Mouse (Mus musculus): ENCODE data around the gene C1qa. TPM values are rescaled to one million over a fixed set of nuclear protein-coding genes. Genes with fewer than 3 reads are reported as not detected.

The C1qa gene
- polyA plus RNA-seq, 1 experiment from 2014 or later: 39.4 TPM

DNA sequence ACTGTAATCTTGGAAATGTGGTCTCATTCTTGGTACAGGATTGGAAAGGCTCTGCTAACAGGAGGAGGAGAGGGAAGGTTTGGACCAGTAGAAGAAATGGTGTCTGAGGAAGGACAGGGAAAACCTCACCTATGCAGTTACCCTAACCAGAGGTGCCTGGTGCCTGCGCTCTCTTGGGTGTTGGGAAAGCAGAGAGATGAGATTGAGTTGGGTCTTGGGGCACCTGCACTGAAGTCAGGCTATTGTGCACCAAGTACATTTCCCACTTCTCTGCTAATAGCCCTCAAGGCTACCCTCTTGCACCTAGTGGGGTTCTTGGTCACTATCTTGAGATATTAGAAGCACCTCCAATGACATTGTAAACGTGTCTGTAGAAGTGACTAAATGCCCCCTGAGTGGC lies 36.2 kb downstream of the C1qa start:
- DNase-seq (ENCODE audit: low spot score) (no peak), ATAC-seq (no peak)
- no peaks in the 10 kb centered on the region for H3K4me1 ChIP-seq (ENCODE audit: insufficient read depth, low read depth, low read length)
- no peak overlapping the region for H3K4me3 ChIP-seq (ENCODE audit: low read depth, low read length)
- WGBS: 56% methylated on average over 2 of the region's 2 CpGs
- no peak overlapping the region for H3K9ac ChIP-seq (replicated peaks; ENCODE audit: low read depth)
- TF ChIP-seq CTCF (IDR thresholded peaks at IDR 0.05): no peak
- TF ChIP-seq EP300 (IDR thresholded peaks at IDR 0.05): no peak
- no peaks in the 10 kb centered on the region for H3K36me3 ChIP-seq (ENCODE audit: insufficient read depth, low read length)
- no peaks in the 10 kb centered on the region for H3K9me3 ChIP-seq (ENCODE audit: low read length)
- no peak overlapping the region for H3K27ac ChIP-seq (ENCODE audit: low read length)
- H3K4me2 ChIP-seq (replicated peaks; ENCODE audit: low read depth, low read length): no peak overlapping the region
- H3K27me3 ChIP-seq (replicated peaks; ENCODE audit: insufficient read depth, low read length): no peaks in the 10 kb centered on the region

DNA sequence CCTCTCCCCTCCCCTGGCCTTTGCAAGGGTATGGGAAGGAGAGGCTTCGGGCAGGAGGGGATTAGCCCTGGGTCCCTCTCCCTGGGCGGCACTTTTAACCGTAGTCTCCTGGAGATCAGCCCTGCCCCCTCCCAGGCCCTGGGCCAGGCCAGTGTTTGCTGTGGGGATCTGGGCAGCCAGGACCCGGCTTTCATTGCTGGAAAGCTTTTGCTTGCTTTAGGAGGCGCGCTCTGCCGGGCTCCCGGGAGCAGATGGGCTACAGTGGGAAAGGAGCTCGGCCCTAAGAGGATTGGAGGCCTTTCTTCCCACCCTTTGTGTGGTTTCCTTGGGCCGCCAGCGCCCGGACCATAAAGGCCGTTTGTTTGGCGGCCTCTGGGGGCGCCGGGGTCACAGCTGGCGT lies 36.8 kb downstream of the C1qa start:
- no peaks in the 10 kb centered on the region for H3K9me3 ChIP-seq (ENCODE audit: low read length)
- no peak overlapping the region for H3K4me3 ChIP-seq (ENCODE audit: low read depth, low read length)
- no peak for TF ChIP-seq CTCF (IDR thresholded peaks at IDR 0.05)
- no peak for TF ChIP-seq EP300 (IDR thresholded peaks at IDR 0.05)
- H3K27ac ChIP-seq (ENCODE audit: low read length): no peak overlapping the region
- no peak for ATAC-seq
- no peak overlapping the region for H3K4me2 ChIP-seq (replicated peaks; ENCODE audit: low read depth, low read length)
- WGBS: 10% methylated on average over 17 of the region's 17 CpGs
- H3K4me1 ChIP-seq (ENCODE audit: insufficient read depth, low read depth, low read length): no peaks in the 10 kb centered on the region
- no peak for DNase-seq (ENCODE audit: low spot score)
- no peaks in the 10 kb centered on the region for H3K27me3 ChIP-seq (replicated peaks; ENCODE audit: insufficient read depth, low read length)
- H3K9ac ChIP-seq (replicated peaks; ENCODE audit: low read depth): no peak overlapping the region
- no peaks in the 10 kb centered on the region for H3K36me3 ChIP-seq (ENCODE audit: insufficient read depth, low read length)

DNA sequence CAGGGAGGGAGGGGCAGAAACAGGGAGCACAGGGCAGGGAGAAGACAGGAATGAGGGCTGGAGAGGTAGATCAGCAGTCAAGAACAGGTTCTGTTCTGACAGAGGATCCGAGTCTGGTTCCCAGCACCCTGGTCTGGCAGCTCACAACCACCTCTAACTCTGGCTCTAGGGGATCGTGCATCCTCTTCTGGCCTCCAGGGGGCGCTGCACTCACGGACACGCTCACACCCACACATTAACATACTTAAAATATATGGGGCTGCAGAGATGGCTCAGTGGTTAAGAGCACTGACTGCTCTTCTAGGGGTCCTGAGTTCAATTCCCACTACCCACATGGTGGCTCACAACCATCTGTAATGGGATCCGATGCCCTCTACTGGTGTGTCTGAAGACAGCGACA lies 38.6 kb downstream of the C1qa start:
- H3K27me3 ChIP-seq (replicated peaks; ENCODE audit: insufficient read depth, low read length): no peaks in the 10 kb centered on the region
- no peak overlapping the region for H3K27ac ChIP-seq (ENCODE audit: low read length)
- H3K4me2 ChIP-seq (replicated peaks; ENCODE audit: low read depth, low read length): no peak overlapping the region
- no peak overlapping the region for H3K4me3 ChIP-seq (ENCODE audit: low read depth, low read length)
- no peak for ATAC-seq
- no peaks in the 10 kb centered on the region for H3K36me3 ChIP-seq (ENCODE audit: insufficient read depth, low read length)
- no peak for DNase-seq (ENCODE audit: low spot score)
- 80% methylated on average over 7 of the region's 7 CpGs for WGBS
- no peak for TF ChIP-seq EP300 (IDR thresholded peaks at IDR 0.05)
- 0 out of 2 replicates have a peak, but pooled peaks have one; percentile 16 for TF ChIP-seq CTCF (IDR thresholded peaks at IDR 0.05)
- H3K9me3 ChIP-seq (ENCODE audit: low read length): no peaks in the 10 kb centered on the region
- no peaks in the 10 kb centered on the region for H3K4me1 ChIP-seq (ENCODE audit: insufficient read depth, low read depth, low read length)
- H3K9ac ChIP-seq (replicated peaks; ENCODE audit: low read depth): no peak overlapping the region

DNA sequence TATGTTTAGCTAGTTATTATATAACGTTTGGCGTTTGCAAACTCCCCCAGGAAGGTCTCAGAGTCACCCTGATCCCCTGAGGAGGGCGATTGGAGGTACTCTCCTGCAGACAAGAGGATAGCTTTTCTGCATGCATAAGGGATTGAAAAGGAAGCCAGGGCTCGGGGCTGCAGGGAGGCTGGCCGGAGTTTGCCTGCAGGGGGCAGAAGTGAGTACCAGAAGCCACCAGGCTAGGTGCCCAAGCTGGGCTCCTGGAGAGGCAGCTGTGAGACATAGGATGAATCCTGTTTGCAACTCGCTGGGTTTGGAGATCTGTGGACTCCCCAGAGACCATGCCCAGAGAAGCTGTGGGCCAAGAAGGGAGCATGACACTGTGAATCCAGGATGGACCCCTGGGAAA lies 43.5 kb downstream of the C1qa start:
- H3K27me3 ChIP-seq (replicated peaks; ENCODE audit: insufficient read depth, low read length): no peaks in the 10 kb centered on the region
- H3K4me1 ChIP-seq (ENCODE audit: insufficient read depth, low read depth, low read length): no peaks in the 10 kb centered on the region
- H3K36me3 ChIP-seq (ENCODE audit: insufficient read depth, low read length): no peaks in the 10 kb centered on the region
- TF ChIP-seq EP300 (IDR thresholded peaks at IDR 0.05) (no peak), CTCF (IDR thresholded peaks at IDR 0.05) (peak; percentile 40)
- DNase-seq (ENCODE audit: low spot score): no peak
- no peak overlapping the region for H3K4me2 ChIP-seq (replicated peaks; ENCODE audit: low read depth, low read length)
- no peak overlapping the region for H3K9ac ChIP-seq (replicated peaks; ENCODE audit: low read depth)
- 31% methylated on average over 6 of the region's 6 CpGs for WGBS
- H3K9me3 ChIP-seq (ENCODE audit: low read length): no peaks in the 10 kb centered on the region
- H3K4me3 ChIP-seq (ENCODE audit: low read depth, low read length): no peak overlapping the region
- ATAC-seq: no peak
- no peak overlapping the region for H3K27ac ChIP-seq (ENCODE audit: low read length)

DNA sequence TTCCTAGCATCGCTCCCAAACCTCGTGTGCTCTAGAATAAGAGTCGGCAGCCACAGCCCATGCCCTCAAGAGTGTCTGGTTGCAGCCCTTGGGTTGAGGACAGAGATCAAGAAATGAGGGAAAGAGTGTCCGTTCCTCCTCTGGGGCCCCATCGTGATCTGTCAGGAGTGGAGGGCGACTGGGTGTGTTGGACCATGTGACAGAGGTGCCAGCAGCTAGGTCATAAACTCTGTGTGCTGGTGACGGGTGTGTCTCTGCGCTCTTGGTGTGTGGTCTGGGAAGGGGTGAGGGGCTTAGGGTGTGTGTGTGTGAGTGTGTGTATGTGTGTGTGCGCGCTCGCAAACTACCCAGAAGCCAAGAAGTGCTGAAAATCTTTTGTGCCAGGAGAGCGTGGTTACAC lies 45.6 kb downstream of the C1qa start:
- WGBS: 60% methylated on average over 12 of the region's 12 CpGs
- TF ChIP-seq EP300 (IDR thresholded peaks at IDR 0.05) (no peak), CTCF (IDR thresholded peaks at IDR 0.05) (no peak)
- ATAC-seq (no peak), DNase-seq (ENCODE audit: low spot score) (no peak)
- Histone ChIP-seq H3K9ac (replicated peaks; ENCODE audit: low read depth) (no peak overlapping the region), H3K4me1 (ENCODE audit: insufficient read depth, low read depth, low read length) (no peaks in the 10 kb centered on the region), H3K9me3 (ENCODE audit: low read length) (no peaks in the 10 kb centered on the region), H3K27me3 (replicated peaks; ENCODE audit: insufficient read depth, low read length) (no peaks in the 10 kb centered on the region), H3K4me3 (ENCODE audit: low read depth, low read length) (no peak overlapping the region), H3K27ac (ENCODE audit: low read length) (no peak overlapping the region), H3K4me2 (replicated peaks; ENCODE audit: low read depth, low read length) (no peak overlapping the region), H3K36me3 (ENCODE audit: insufficient read depth, low read length) (no peaks in the 10 kb centered on the region)

DNA sequence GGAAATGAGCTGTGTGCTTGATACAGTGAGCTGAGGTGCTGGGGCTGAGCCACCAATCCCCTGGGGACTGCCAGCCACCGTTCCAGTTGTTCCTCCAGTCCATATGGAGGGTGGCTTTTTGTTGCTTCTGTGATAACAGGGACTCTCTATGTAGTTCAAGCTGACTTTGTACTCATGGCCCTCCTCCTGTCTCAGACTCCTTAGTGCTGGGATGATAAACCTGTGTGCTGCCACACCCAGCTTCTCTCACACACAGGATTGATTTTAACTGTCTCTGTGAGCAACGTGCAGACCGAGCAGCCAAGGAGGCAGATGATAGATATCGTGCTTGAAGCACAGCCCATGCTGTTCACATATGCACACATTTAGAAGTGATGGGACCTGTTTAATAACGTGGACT lies 46.5 kb downstream of the C1qa start:
- Histone ChIP-seq H3K4me2 (replicated peaks; ENCODE audit: low read depth, low read length) (no peak overlapping the region), H3K9me3 (ENCODE audit: low read length) (no peaks in the 10 kb centered on the region), H3K4me1 (ENCODE audit: insufficient read depth, low read depth, low read length) (no peaks in the 10 kb centered on the region), H3K36me3 (ENCODE audit: insufficient read depth, low read length) (no peaks in the 10 kb centered on the region), H3K9ac (replicated peaks; ENCODE audit: low read depth) (no peak overlapping the region), H3K4me3 (ENCODE audit: low read depth, low read length) (no peak overlapping the region), H3K27ac (ENCODE audit: low read length) (no peak overlapping the region), H3K27me3 (replicated peaks; ENCODE audit: insufficient read depth, low read length) (no peaks in the 10 kb centered on the region)
- no peak for DNase-seq (ENCODE audit: low spot score)
- TF ChIP-seq EP300 (IDR thresholded peaks at IDR 0.05) (no peak), CTCF (IDR thresholded peaks at IDR 0.05) (no peak)
- ATAC-seq: no peak
- 57% methylated on average over 5 of the region's 5 CpGs for WGBS

DNA sequence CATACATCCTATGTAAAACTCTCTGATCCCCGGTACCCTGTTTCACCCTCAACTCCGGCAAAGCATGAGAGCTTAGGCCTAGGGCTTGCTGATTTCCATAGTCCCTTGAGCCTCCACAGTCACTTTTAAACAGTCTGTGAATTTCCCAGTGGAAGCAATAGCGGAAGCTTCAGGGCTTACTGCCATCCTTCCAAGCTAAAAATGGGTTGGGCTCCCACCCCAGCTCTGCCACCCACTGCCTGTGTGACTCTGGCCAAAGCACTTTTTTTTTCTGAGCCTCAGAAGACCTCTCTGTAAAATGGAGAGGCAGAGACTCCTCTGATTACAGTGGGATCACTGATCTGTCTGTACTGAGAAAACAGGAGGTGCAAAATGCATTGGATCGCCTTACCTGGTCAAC lies 50.0 kb downstream of the C1qa start:
- 66% methylated on average over 4 of the region's 4 CpGs for WGBS
- no peak for DNase-seq (ENCODE audit: low spot score)

More for the DNA sequence above, 50.0 kb downstream of the C1qa start:
- H3K9ac ChIP-seq (replicated peaks; ENCODE audit: low read depth): no peak overlapping the region
- H3K4me1 ChIP-seq (ENCODE audit: insufficient read depth, low read depth, low read length): no peaks in the 10 kb centered on the region
- no peaks in the 10 kb centered on the region for H3K36me3 ChIP-seq (ENCODE audit: insufficient read depth, low read length)
- H3K27me3 ChIP-seq (replicated peaks; ENCODE audit: insufficient read depth, low read length): no peaks in the 10 kb centered on the region
- H3K27ac ChIP-seq (ENCODE audit: low read length): no peak overlapping the region
- no peaks in the 10 kb centered on the region for H3K9me3 ChIP-seq (ENCODE audit: low read length)
- TF ChIP-seq EP300 (IDR thresholded peaks at IDR 0.05): no peak
- H3K4me2 ChIP-seq (replicated peaks; ENCODE audit: low read depth, low read length): no peak overlapping the region
- H3K4me3 ChIP-seq (ENCODE audit: low read depth, low read length): no peak overlapping the region
- no peak for ATAC-seq
